Mouse (Mus musculus): ENCODE measurements around the gene Cdk14. TPM values are rescaled to one million over a fixed set of nuclear protein-coding genes. Genes with fewer than 3 reads are reported as not detected.
A peak's percentile ranks its signal among the peaks of the same experiment; 100 is the strongest.

The Cdk14 gene
- total RNA-seq, 2 experiments from 2014 or later, result 2.6 to 5.3 TPM

GRCm38 (mm10) chr5:5292830-5293542 is 127.1 kb downstream of the Cdk14 start:
- intact Hi-C loops (cut with DNase I), result no loop called here
- Histone ChIP-seq H3K4me3 (no peak overlapping the region), H3K27ac (no peak overlapping the region)
- no peak for TF ChIP-seq CTCF (IDR thresholded peaks at IDR 0.05)
- no peak for DNase-seq

- no peak overlapping the region for H3K4me3 ChIP-seq
- DNase-seq, result no peak
- no peak overlapping the region for H3K27ac ChIP-seq
- TF ChIP-seq CTCF (IDR thresholded peaks at IDR 0.05), result no peak
- intact Hi-C loops (cut with DNase I), result no loop called here
These were observed 128.7 kb downstream of the Cdk14 start for GRCm38 (mm10) chr5:5291321-5291991.

- no peak for TF ChIP-seq CTCF (IDR thresholded peaks at IDR 0.05)
- Histone ChIP-seq H3K4me3 (no peak overlapping the region), H3K27ac (no peak overlapping the region)
- DNase-seq, result no peak
- intact Hi-C loops (cut with DNase I), result no loop called here
These were observed 129.4 kb downstream of the Cdk14 start for GRCm38 (mm10) chr5:5290714-5291113.

- no peak for DNase-seq
- no peak overlapping the region for H3K4me3 ChIP-seq
- intact Hi-C loops (cut with DNase I), result no loop called here
- no peak overlapping the region for H3K27ac ChIP-seq
- no peak for TF ChIP-seq CTCF (IDR thresholded peaks at IDR 0.05)
These were observed 134.2 kb downstream of the Cdk14 start for GRCm38 (mm10) chr5:5285876-5286275.

GRCm38 (mm10) chr5:5284531-5284930 is 135.6 kb downstream of the Cdk14 start:
- H3K27ac ChIP-seq, result no peak overlapping the region
- no peak for DNase-seq
- H3K4me3 ChIP-seq, result no peak overlapping the region
- TF ChIP-seq CTCF (IDR thresholded peaks at IDR 0.05), result no peak
- intact Hi-C loops (cut with DNase I), result no loop called here

- Histone ChIP-seq H3K4me3 (no peak overlapping the region), H3K27ac (no peak overlapping the region)
- intact Hi-C loops (cut with DNase I), result no loop called here
- TF ChIP-seq CTCF (IDR thresholded peaks at IDR 0.05), result no peak
- no peak for DNase-seq
These were observed 136.2 kb downstream of the Cdk14 start for GRCm38 (mm10) chr5:5283756-5284430.

- DNase-seq, result no peak
- Histone ChIP-seq H3K27ac (no peak overlapping the region), H3K4me3 (no peak overlapping the region)
- TF ChIP-seq CTCF (IDR thresholded peaks at IDR 0.05), result no peak
- intact Hi-C loops (cut with DNase I), result no loop called here
These were observed 137.7 kb downstream of the Cdk14 start for GRCm38 (mm10) chr5:5282425-5282824.

GRCm38 (mm10) chr5:5275321-5275720 is 144.8 kb downstream of the Cdk14 start:
- no peak for DNase-seq
- Histone ChIP-seq H3K4me3 (no peak overlapping the region), H3K27ac (no peak overlapping the region)
- no peak for TF ChIP-seq CTCF (IDR thresholded peaks at IDR 0.05)
- intact Hi-C loops (cut with DNase I), result no loop called here

- DNase-seq, result no peak
- Histone ChIP-seq H3K4me3 (no peak overlapping the region), H3K27ac (no peak overlapping the region)
- intact Hi-C loops (cut with DNase I), result no loop called here
- TF ChIP-seq CTCF (IDR thresholded peaks at IDR 0.05), result no peak
These were observed 145.8 kb downstream of the Cdk14 start for GRCm38 (mm10) chr5:5274318-5274717.

GRCm38 (mm10) chr5:5266787-5267126 is 153.4 kb downstream of the Cdk14 start:
- no peak for TF ChIP-seq CTCF (IDR thresholded peaks at IDR 0.05)
- H3K4me3 ChIP-seq, result no peak overlapping the region
- intact Hi-C loops (cut with DNase I), result loop anchor here (1.0 to 10.0 kb wide), 2 partner anchors 108 to 304 kb away; no protein-coding TSS in a partner anchor

GRCm38 (mm10) chr5:5265861-5266786 is 154.0 kb downstream of the Cdk14 start:
- intact Hi-C loops (cut with DNase I), result loop anchor here (1.0 to 10.0 kb wide), 2 partner anchors 109 to 304 kb away; no protein-coding TSS in a partner anchor
- Histone ChIP-seq H3K4me3 (peak overlapping the region; percentile 32), H3K27ac (no peak overlapping the region)
- TF ChIP-seq CTCF (IDR thresholded peaks at IDR 0.05), result peak; percentile 86
- peak; percentile 59 for DNase-seq

More at GRCm38 (mm10) chr5:5266787-5267126, 153.4 kb downstream of the Cdk14 start:
- no peak overlapping the region for H3K27ac ChIP-seq
- no peak for DNase-seq

GRCm38 (mm10) chr5:5265401-5265841 is 154.7 kb downstream of the Cdk14 start:
- intact Hi-C loops (cut with DNase I), result loop anchor here (10.0 kb wide), 1 partner anchor 109 kb away; no protein-coding TSS in a partner anchor
- DNase-seq, result no peak
- Histone ChIP-seq H3K27ac (no peak overlapping the region), H3K4me3 (peak overlapping the region; percentile 32)
- no peak for TF ChIP-seq CTCF (IDR thresholded peaks at IDR 0.05)
